Mouse (Mus musculus) 3T3-L1 (cell line): ENCODE measurements at regions not wholly inside any gene's neighbourhood (a gene's known extent, or its start where the extent isn't known, plus 50 kb on each side); places are given as distances from the start of the nearest gene placed in this dataset.

Experiments
- DNase-seq: peaks from one replicate; pipeline ENCODE4 v3.0.0-alpha.2; 2015; ENCODE audit warnings: low read depth, low spot score

DNA sequence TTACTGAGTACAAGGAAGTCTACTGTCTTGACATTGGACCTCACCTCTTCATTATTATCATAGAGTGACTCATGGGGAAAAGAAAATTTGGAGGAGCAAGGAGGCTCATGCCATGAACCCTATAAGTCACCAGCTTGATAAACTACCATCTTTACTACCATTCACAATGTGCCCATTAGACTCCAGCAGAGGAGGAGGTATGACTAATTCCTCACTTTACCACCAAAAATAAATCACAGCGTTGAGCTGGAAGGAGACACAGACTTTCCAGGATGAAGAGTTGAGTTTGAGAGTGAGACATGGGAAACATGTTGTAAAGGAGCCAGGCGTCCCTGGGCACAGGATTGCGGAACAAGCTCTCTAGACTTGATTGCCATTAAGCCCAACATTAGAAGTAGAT, 195.0 kb upstream of the Mctp2 start:
- DNase-seq: peak; percentile 78

DNA sequence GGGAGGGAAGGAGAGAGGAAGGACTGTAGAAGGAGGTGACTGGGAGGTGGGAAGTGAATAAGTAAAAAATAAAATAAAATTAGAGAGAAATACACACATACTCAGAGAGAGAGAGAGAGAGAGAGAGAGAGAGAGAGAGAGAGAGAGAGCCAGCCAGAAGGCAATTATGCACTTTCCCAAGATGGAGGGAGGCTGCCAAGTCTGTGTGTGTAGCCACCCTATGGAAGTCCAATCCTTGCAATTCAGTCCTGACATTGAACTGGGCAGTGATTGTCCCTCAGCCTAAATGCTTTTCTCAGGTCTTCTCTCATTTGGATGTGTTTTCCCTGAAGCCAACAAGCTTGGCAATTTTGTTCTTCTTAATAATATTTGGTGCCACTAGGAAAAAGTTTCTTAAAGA, 197.3 kb upstream of the Mctp2 start:
- no peak for DNase-seq

DNA sequence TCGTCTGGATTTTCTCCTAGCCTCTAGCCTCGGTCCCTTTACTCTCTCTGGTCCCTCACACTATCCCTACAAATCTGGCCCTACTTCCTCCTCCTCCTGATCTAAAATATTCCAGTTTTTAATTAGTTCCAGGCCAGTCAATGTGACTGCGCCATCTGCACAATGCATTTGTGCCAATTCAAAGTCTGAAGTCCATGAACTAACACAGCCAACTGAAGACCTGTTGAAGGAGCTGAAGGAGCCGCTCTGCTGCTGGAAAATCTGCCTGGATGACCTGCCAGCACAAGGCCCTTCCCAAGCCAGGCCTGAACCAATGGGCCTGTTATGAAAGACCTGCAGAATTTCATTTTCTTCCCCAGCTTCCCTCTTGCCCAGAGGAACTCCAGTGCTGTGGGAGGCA, 197.9 kb upstream of the Mctp2 start:
- no peak for DNase-seq

DNA sequence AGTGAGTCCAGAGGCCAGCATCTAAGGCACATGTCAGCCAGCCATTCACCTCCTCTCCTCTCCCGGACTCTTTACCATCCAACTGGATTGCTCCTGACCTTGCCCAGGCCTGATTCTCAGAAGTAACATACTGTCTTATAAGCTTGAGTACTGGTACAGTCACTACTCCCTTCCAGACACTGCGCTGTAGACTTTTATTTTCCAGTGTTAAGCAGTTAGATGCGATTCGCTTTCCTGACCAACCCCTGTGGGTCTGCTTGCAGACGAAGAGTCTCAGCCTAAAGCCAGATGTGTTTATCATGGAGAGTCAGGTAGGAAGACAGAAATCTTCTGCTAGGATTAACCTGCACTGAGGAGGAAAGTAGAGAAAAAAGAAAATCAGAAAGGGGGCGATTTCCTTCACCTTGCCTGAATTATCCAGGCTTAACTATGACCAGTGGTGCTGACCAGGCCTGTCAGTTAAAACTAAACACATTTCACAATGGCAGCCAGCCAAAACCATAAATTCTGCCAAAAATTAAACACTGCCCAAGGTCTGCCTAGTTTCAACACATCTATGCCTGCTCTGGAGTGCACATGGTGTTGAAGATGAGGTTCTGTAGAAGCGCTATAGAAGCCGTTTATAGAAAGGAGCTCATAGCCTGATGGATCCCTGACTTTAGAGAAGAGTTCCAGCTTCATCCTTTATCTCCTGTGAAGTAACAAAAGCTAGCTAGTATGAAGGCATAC, 199.5 kb upstream of the Mctp2 start:
- DNase-seq: peak; percentile 78

DNA sequence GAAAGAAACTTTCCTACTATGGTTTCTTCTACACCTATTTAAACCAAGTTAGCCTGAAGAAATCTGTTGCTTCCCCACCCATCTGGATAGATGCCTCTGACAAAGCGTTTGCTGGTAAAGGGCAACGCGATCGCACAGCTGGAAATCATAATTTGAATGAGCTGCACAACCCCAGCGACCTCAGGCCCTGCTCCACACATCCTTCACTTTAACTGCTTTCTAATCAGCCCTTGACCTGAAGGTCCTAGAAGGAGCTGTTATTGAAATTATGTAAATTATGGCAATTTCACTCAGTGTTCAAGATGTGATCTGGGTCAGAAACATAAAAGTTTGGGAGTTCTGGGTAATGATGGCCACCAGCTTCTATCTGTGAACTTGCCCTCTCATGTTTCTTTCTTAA, 201.5 kb upstream of the Mctp2 start:
- DNase-seq: no peak

DNA sequence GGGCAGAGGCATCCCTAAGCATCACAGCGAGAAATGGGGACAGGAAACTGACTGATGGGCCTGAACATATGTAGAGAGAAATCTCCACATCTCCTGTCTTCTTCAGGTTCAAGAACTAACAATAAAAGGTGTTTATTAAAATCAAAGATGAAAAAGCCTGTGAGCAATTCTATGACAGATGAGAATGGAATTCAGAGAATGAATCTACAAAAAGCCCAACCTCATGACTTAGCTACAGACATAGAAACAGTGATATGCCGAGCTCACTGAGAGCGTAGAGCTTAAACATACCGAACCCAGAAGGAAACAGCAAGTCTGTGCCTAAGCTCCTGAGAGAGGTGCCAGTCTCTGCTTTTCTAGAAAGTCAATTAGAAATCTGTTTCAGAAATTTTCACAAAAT, 203.7 kb upstream of the Mctp2 start:
- peak; percentile 70 for DNase-seq

DNA sequence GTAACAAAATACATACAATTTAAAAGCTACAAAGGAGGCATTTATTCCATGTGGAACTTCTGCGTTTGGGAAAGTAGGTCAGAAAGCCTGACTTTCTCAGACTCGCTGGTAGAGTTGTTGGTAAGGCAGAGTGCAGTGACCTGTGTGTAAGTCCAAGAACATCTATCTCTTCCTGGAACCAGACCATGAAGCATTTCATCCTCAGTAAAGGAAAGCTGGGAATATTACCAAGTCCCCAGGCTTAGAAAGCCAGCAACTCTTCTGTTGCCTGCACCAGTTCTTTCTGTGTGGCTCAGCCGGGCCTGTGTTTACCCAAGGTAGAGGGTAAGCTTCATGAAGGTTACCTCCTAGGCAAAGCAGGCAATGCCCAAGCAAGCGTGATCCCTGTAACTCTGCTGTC, 207.0 kb upstream of the Mctp2 start:
- DNase-seq: no peak

DNA sequence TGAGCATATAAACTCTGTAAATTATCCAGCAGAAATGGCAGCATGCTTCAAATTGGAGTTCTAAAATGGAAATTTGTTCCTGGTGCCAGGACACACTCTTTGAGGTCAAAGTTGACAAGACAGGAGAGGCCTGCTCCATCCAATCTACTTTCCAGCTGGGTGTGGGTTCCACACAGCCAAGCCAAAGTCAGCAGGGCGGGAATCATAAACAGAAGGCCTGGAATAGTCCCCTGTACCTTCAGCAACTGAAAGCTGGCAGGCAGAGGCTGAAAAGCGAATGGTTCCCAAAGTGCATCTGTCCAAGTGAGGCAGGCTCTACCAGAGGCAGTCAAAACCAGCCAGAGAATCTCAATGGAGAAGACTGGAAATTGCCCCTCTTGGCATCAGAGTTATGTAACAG, 208.4 kb upstream of the Mctp2 start:
- no peak for DNase-seq

DNA sequence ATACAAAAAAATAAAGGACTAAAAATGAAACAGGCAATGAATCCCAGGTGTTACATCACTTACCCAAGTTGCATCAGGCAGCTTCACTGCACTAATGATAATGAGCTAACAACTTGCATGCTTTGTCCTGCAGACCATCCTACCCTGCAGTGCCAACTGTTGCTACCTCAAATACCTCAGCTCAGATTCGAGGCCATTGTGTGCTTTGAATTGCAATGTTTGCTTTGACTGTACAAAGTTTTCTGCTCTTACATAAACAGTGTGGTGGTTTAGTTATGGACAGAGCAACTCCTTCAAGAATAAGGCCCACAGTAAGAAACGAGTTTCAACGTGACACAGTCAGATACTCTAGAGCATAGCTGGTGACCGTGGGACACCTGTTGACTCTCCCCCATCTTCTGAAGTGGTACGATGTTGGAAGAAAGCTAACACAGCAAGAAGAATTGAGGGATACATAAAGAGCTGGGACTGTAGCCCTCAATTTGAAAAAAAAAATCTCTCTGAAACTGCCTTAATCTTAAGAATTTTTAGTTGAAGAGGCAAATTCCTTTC, 212.1 kb upstream of the Mctp2 start:
- no peak for DNase-seq

DNA sequence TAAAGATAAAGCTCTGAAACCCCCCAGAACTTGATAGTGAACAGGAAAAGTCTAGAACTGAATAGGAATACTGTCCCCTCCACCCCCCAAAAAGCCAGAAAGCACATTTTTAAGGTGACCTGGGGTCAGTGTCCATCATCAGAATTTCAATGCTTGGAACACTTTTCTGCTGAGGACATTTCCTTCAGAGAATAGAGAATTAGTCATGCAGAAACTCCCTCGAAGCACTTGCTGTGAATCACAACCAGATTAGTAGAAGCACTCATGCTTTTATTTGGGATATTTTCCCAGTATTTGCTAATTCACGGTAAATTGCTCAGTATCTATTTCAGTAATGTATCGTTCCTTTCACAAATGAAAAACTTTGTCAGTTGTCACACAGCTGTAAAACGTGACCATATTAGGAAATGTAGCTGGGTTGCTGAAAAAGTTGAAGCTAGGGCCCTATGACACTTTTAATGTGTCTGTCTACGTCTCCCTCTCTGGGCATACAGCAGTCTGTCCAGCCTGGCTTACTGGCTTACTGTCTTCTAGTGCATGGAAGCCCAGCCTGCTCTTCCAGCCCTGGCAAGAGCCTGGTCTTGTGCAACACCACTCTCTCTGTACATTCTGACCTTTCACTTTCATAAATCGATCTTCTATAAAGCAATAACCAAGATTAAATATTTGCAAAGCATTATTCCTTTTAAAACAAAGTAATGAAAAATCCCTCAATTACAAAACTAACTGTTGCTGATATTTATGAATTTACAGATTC, 213.1 kb upstream of the Mctp2 start:
- DNase-seq: peak; percentile 87

DNA sequence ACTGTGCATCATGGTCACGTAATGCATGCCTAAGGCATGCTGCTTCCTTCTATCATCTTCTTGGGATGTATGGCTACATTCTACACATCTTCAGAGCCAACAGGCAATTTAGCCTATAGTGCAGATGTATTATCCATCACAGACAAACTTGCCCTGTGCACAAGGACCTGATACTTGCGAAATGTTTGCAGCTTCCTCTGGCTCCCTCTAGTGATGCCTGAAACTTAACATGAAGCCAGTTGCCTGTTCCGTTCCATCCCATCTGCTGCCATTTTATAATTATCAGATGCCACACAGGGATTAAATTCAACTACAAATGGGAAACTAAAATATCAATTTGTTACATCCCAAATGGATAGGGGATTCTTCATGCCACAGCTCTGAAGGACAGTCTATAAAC, 222.5 kb upstream of the Mctp2 start:
- peak; percentile 44 for DNase-seq

DNA sequence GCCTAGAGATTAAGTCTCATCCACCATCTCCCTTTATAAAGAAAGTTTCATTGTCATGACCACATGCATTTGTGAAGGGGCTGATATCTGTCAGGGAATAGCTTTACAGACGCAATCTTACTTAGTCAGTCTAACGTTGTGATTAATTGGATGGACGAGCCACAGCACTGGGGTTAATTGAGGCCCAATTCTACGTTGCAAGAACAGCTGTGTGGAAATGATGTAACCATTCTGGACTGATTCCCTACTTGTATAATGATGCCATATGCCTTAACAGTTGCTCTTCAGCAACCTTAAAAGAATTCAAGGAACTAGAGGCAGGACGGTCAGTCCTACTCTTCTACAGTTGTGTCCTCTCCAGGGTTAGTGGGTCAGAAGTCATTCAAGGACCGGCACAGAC, 231.9 kb upstream of the Mctp2 start:
- DNase-seq: no peak

DNA sequence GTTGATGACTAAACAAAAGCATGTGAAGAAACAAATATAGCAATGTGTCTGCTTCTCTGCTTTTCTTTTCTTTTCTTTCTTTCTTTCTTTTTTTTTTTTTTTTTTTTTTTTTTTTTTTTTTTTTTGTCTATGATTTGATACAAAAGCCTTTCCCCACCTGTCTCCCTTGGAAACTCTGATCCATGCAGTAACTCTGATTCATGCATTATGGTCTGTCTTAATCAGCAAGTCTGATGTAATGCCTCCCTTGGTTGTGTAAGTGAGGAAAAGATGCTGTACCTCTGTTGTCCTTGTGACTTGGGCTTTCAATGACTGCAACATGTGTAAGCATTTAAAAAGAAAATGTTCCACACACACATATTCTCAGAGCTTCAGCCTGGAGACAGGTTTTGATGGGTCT, 233.5 kb upstream of the Mctp2 start:
- DNase-seq: peak; percentile 87

DNA sequence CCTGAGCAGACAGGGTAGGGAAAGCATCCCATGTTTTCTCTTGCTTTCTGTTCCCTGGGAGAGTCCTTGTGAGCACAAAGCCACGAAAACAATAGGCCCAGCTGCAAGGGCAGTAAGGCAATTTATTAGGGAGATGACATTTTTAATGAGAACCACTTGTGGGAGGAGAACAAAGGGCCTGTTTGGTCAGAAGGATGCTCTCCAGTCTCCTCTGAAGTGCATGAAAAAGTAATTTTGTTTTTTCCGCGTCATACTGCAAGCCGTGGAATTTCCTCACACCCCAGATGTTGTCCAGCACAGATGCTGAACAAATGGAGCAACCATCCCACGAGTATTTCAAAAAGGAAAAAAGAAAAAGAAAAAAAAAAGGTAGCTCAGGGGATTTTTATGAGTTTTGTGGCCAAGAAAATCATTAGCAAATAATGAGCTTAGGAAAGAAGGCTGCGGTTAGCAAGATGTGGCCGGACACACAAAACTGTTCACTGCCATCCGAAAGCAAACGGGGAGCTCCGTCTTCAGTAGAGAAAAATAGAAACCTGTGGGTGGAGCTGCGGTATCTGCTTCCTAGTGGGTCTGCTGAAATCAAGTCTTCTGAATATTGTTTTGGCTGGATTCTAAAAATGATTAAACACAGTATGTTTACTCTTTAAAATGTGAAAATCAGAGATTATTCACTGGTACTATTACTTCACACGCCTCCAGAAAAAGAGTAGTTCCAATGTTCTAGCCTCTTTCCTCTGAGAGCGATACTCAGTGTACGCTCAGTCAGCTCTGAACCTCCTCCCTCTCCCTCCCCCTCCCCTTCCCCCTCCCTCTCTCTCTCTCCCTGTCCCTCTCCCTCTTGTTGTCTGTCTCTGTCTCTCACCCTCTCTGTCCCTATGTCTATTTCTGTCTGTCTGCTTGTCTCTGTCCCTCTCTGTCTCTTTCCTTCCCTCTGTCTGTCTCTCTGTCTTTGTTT, 235.4 kb upstream of the Mctp2 start:
- DNase-seq: peak; percentile 81

DNA sequence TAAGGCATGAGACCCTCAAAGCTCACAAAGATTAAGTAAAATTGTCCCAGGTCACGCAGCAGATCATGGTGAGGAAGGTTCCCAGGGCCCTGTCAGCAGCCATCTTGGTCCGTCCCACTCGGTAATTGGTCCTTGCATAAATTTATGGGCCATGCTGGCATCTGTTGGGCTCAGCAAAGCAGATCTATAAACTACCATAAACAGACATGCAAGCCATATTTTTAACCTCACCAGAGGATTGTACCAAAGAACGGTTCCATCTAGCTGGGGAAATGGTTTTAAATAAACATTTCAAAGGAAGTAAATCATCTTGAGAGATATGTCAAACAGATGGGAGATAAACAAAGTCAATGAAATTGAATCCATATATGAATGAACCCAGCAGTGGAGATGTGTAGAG, 237.1 kb upstream of the Mctp2 start:
- DNase-seq: no peak

DNA sequence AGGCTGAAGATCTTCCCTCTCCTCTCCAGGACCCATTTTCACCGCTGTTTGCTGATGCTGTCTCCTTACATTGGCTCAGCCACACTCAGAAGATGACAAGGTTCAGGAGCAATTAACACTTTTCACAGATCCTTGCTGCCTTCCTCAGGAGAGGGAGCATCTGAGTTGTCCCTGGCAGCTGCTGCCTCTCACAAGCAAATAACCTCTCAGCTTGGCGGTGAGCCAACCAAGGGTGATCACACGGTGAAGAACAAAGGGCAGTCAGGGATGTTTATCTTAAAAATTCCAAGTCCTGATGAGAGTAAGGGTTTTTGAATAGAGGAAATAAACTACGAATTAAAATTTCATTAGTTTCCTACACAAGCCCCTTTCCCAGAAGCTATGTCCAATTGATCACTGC, 237.5 kb upstream of the Mctp2 start:
- DNase-seq: peak; percentile 34

DNA sequence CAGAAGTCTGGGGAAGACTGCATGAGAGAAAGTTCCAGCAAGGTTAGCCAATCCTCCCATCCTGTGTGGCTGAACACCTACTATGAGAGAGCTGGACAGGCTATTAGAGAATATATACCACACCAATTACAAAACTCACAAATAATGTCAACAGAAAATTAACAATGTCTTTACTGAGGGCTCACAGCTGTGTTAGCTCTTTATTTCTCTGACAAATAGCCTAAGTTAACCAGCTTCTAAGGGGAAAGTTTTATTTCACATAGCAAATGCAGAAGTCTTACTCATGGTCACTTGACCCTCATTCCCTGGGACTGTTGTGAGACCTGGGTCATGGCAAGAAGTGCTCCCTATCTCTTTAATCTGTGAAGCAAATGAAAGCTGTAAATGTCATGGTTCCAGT, 261.0 kb upstream of the Mctp2 start:
- no peak for DNase-seq

DNA sequence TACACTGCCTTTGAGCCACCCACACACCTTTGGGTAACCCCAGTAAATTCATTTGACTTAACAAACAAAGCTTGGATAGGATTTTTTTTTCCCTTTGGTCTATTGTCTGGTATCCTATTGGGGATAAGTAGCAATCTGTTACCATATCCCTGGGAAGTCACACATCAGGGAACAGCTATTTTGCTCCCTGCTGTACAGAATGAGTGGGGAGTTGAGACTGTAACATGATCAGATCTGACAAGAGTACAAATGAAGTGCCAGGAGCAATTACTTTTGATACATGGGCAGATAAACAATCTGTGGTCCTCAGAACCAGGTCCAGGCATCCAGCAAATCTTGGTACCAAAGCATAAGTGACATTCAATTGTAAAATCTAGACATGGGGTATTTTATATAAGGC, 262.8 kb upstream of the Mctp2 start:
- DNase-seq: no peak

DNA sequence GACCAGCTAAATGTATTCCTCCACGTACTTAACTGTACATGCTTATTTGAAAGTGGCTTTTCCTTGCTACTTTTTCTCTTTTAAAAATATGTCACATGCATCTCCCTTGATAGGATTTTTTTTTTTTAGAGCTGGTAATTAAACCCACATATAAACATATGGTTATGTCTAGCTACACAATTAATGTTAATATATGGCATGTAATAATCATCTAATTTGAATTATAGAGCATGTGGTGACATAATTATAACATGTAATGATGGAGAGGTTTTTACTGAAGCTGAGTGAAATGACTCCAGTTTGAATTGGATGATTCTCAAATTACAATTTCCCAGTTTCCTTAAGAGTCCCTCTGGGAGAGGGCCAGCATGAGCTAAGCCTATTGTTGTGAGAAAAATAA, 267.9 kb upstream of the Mctp2 start:
- peak; percentile 43 for DNase-seq

DNA sequence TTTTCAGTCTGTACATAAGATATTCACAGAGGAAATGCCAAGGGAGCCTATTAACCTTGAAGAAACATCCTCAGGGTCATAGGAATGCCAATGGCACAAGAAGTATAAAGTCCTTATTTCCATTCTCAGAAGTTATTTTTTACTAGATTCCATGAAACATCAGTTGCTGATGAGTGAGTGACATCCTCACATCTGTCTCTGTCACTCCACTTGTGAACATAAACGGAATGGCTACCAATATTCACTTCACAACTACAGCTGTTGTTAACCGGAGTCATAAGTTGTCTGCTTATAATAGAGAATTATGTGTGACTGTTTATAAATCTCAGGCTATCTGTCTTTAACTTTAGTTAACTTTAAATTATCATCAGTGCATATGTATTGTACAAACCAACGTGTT, 278.0 kb upstream of the Mctp2 start:
- no peak for DNase-seq

DNA sequence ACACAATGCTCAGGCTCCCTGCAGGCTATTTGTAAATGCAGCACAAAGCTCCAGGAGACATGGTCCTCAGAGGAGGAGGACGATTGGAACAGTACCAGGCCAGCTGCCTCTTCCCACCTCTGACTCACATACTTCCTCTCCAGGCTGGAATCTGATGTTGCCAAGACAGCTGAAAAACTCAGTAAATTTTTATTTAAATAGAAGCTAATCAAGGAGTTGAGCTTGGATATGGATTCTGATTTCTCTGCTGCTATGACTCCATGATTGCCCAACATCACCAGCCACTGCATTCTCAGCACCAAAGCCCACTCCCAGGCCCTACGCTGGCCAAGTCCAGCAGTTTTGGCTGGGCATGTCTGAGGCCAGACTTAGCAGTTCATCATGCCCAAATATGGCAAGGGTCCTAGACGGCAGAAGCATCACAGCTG, 282.8 kb upstream of the Mctp2 start:
- peak; percentile 95 for DNase-seq
